Mouse (Mus musculus): ENCODE data around the gene Cdk2. TPM values are rescaled to one million over a fixed set of nuclear protein-coding genes. Genes with fewer than 3 reads are reported as not detected.

Gene Cdk2
- total and polyA plus RNA-seq, 3 experiments, result 40.5 to 72.4 TPM; not detected in 1

DNA sequence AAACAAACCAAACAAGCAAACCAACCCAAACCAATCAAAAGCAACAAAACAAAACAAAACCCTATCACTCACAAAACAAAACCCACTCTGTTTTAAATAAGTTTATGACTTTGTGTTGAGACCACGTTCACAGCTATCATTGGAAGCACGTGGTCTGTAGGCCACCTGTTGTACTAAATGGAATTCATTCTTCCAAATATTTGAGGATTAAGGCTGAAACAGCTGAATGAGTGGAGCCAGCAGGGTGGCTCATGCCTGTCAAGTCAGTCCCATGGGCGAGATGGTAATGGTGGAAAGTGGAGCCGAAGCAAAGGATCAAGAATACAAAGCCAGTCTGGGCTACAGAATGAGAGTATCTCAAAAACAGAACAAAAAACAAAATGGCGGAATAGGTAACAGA lies 4.1 kb downstream of the Cdk2 start:
- peaks cover 13 to 19% of the 10 kb centered on the region in 2 experiments for H3K4me1 ChIP-seq (ENCODE audit: control insufficient read depth in 1 of 2, insufficient read depth in 2 of 2, low read length in 2 of 2)

DNA sequence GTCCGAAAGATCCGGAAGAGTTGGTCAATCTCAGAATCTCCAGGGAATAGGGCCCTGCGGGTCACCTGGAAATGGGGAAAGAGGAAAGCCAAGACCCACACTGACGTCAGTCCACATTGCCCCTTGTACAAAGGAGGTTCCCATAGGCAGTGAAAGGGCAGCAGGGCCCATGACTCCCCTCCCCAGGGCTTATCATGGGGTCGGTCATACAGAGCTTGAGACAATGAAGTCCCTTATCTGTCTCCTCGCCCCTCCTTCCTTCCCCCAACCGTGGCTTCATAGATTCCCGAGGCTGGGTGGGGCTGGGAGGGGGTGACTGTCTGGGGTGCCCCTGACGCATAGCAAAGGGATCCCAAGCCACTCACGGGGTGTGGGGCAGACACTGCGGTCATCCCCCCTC lies 5.2 kb downstream of the Cdk2 start:
- Histone ChIP-seq H3K79me2 (ENCODE audit: control insufficient read depth, insufficient read depth, low read length, poor library complexity) (peaks cover 15% of the 10 kb centered on the region), H3K4me3 (ENCODE audit: control insufficient read depth in 1 of 2, insufficient read depth in 1 of 2, low read depth in 2 of 2, low read length in 2 of 2) (no peak overlapping the region), H3K9ac (ENCODE audit: control insufficient read depth, low read depth, low read length, poor library complexity, severe bottlenecking) (no peak overlapping the region), H3K4me1 (ENCODE audit: control insufficient read depth in 1 of 2, insufficient read depth in 2 of 2, low read length in 2 of 2) (peaks cover 13 to 14% of the 10 kb centered on the region in 2 experiments), H3K9me3 (replicated peaks; ENCODE audit: insufficient read depth, low read length) (no peaks in the 10 kb centered on the region), H3K36me3 (ENCODE audit: control insufficient read depth in 1 of 2, insufficient read depth in 2 of 2, low read length in 2 of 2) (peaks cover 1 to 26% of the 10 kb centered on the region in 2 experiments), H3K27ac (ENCODE audit: control insufficient read depth, low read depth, low read length) (no peak overlapping the region), H3K27me3 (ENCODE audit: control insufficient read depth in 1 of 2, insufficient read depth in 2 of 2, low read length in 2 of 2) (no peaks in the 10 kb centered on the region)
- no peak for TF ChIP-seq USF1 (IDR thresholded peaks at IDR 0.05; ENCODE audit: low read depth, low read length)
- no peak for TF ChIP-seq MAZ (IDR thresholded peaks at IDR 0.05; ENCODE audit: low read depth, low read length)
- TF ChIP-seq EP300 (IDR thresholded peaks at IDR 0.05; ENCODE audit: low read depth in 1 of 2, low read length in 2 of 2), result no peak
- no peak for TF ChIP-seq JUND (IDR thresholded peaks at IDR 0.05; ENCODE audit: low read depth, low read length)
- no peak for TF ChIP-seq GATA1 (IDR thresholded peaks at IDR 0.05; ENCODE audit: low read depth, low read length)
- TF ChIP-seq ZMIZ1 (IDR thresholded peaks at IDR 0.05; ENCODE audit: low read depth, low read length), result no peak
- TF ChIP-seq SIN3A (IDR thresholded peaks at IDR 0.05; ENCODE audit: low read length), result no peak
- no peak for TF ChIP-seq BHLHE40 (IDR thresholded peaks at IDR 0.05; ENCODE audit: borderline replicate concordance, low read depth, low read length)
- TF ChIP-seq RAD21 (IDR thresholded peaks at IDR 0.05; ENCODE audit: low read depth, low read length), result no peak
- no peak for TF ChIP-seq POLR2AphosphoS2 (IDR thresholded peaks at IDR 0.05; ENCODE audit: low read length)
- TF ChIP-seq TCF12 (IDR thresholded peaks at IDR 0.05; ENCODE audit: low read depth, low read length), result no peak
- TF ChIP-seq CHD2 (IDR thresholded peaks at IDR 0.05; ENCODE audit: low read length), result no peak
- no peak for TF ChIP-seq POLR2AphosphoS5 (IDR thresholded peaks at IDR 0.05; ENCODE audit: borderline replicate concordance, low read depth, low read length)
- no peak for TF ChIP-seq MEF2A (IDR thresholded peaks at IDR 0.05; ENCODE audit: extremely low read depth, insufficient replicate concordance, low read depth, low read length, poor library complexity, severe bottlenecking)
- no peak for TF ChIP-seq ETS1 (IDR thresholded peaks at IDR 0.05; ENCODE audit: low read depth, low read length)
- no peak for DNase-seq (ENCODE audit: low read depth, low spot score)

More for the DNA sequence above, 4.1 kb downstream of the Cdk2 start:
- Histone ChIP-seq H3K27ac (ENCODE audit: control insufficient read depth, low read depth, low read length) (no peak overlapping the region), H3K9ac (ENCODE audit: control insufficient read depth, low read depth, low read length, poor library complexity, severe bottlenecking) (no peak overlapping the region), H3K9me3 (replicated peaks; ENCODE audit: insufficient read depth, low read length) (no peaks in the 10 kb centered on the region), H3K79me2 (ENCODE audit: control insufficient read depth, insufficient read depth, low read length, poor library complexity) (peaks cover 15% of the 10 kb centered on the region), H3K4me3 (ENCODE audit: control insufficient read depth in 1 of 2, insufficient read depth in 1 of 2, low read depth in 2 of 2, low read length in 2 of 2) (no peak overlapping the region), H3K36me3 (ENCODE audit: control insufficient read depth in 1 of 2, insufficient read depth in 2 of 2, low read length in 2 of 2) (peaks cover 1 to 26% of the 10 kb centered on the region in 2 experiments), H3K27me3 (ENCODE audit: control insufficient read depth in 1 of 2, insufficient read depth in 2 of 2, low read length in 2 of 2) (no peaks in the 10 kb centered on the region)
- no peak for DNase-seq (ENCODE audit: low read depth, low spot score)
- no peak for TF ChIP-seq RCOR1 (IDR thresholded peaks at IDR 0.05; ENCODE audit: low read depth, low read length)
- TF ChIP-seq ZMIZ1 (IDR thresholded peaks at IDR 0.05; ENCODE audit: low read depth, low read length), result no peak
- TF ChIP-seq MAZ (IDR thresholded peaks at IDR 0.05; ENCODE audit: low read depth, low read length), result no peak
- TF ChIP-seq USF2 (IDR thresholded peaks at IDR 0.05; ENCODE audit: borderline replicate concordance in 1 of 2, insufficient read depth in 1 of 2, low read depth in 1 of 2, low read length in 2 of 2), result no peak
- TF ChIP-seq CHD1 (IDR thresholded peaks at IDR 0.05; ENCODE audit: low read depth, low read length), result no peak
- no peak for TF ChIP-seq NELFE (IDR thresholded peaks at IDR 0.05; ENCODE audit: low read depth, low read length)
- TF ChIP-seq ZKSCAN1 (IDR thresholded peaks at IDR 0.05; ENCODE audit: low read depth, low read length), result no peak
- TF ChIP-seq MEF2A (IDR thresholded peaks at IDR 0.05; ENCODE audit: extremely low read depth, insufficient replicate concordance, low read depth, low read length, poor library complexity, severe bottlenecking), result no peak
- TF ChIP-seq RAD21 (IDR thresholded peaks at IDR 0.05; ENCODE audit: low read depth, low read length), result no peak
- TF ChIP-seq ZC3H11A (IDR thresholded peaks at IDR 0.05; ENCODE audit: low read depth, low read length), result no peak
- no peak for TF ChIP-seq JUND (IDR thresholded peaks at IDR 0.05; ENCODE audit: low read depth, low read length)
- no peak for TF ChIP-seq TCF12 (IDR thresholded peaks at IDR 0.05; ENCODE audit: low read depth, low read length)
- TF ChIP-seq ELF1 (IDR thresholded peaks at IDR 0.05; ENCODE audit: low read depth, low read length), result no peak
